Mouse (Mus musculus) thymus, postnatal 10 days (tissue): Measurements from ENCODE around the gene Acvr1b.

Experiments
- DNase-seq, 2 experiments: peaks; one replicate each; pipeline ENCODE4 v3.0.0; 2021; ENCODE audit warnings: low spot score in 2 of 2

The Acvr1b gene

DNA sequence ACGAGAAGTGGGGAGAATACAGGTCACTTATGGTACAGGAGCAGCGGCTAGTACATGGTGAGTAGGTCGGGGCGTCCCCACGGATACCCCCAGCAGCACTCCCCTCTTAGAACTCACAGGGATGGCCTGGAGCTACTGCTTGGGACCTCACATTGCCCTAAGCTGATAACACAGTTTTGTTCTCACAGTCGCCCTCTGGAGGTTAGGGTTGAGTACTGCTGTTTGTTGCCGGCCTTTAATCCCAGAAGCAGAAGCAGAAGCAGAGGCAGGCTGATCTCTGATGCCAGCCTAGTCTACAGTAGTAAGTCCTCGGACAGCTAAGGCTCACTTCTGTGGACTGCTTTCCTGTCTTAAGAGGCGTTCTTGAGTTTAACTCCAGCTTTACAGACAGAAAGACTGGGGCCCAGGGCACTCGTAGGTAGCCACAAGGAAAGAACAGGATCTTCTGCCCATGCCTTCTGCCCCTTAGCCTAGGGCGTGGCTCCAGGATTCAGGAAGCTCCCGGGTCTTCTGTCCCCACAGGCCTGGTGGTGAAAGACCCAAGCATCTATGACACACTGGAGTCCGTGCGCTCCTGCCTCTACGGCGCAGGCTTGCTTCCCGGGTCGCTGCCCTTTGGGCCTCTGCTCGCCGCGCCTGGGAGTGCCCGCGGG lies 57.3 kb downstream of the Acvr1b start:
- DNase-seq = no peak

DNA sequence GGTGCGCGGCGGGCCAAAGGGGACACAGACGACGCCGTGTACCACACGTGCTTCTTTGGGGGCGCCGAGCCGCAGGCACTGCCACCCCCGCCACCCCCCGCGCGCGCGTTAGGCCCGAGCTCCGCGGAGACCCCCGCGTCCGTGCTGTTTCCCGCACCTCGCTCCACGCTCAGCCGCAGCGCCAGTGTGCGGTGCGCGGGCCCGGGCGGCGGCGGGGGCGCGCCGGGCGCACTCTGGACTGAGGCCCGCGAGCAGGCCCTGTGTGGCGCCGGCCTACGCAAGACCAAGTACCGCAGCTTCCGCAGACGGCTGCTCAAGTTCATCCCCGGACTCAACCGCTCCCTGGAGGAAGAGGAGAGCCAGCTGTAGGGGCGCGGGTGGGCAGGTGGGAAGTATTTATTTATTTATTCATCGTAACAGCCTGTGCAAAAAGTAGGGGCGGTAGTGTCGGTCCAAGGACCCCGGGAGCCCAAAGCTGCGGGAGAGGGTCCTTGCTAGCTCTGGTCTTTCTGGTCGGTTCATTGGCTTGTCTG lies 57.8 kb downstream of the Acvr1b start:
- no peak for DNase-seq

DNA sequence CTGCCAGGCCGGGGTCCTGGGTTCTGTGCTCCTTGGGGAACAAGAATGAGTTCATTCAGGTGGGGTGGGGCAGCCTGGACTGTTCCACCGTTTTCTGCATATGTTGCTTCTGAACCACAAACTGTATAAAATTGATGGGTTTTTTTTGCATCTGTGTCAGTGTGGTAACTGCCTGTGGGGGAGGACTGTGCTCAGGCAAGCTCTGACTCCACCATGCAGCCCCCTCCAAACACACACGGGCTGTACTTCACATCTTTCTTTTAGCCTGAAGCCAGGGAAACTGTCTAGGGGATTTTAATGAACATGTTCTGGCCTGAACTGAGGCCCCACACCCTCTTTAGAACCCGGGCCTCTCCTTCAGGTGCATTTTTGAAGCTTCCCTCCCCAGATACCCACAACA lies 58.7 kb downstream of the Acvr1b start:
- DNase-seq = no peak

DNA sequence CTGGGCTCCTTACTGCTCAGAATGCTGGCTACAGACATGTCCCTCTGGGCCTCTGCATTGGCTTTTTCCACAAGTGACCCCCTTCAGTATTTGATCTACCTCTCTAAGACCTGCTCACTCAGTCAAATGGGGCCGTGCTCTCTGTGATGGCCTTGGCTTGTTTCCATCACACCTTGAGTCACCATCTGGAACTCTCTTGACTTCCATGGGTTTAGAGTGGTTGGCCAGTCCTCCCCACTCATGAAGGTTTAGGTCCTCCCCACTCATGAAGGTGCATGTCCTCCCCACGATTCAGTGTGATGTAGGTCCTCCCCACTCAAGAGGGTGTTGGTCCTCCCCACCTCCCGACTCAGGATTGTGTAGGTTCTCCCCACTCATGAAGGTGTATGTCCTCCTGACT lies 59.3 kb downstream of the Acvr1b start:
- no peak for DNase-seq

DNA sequence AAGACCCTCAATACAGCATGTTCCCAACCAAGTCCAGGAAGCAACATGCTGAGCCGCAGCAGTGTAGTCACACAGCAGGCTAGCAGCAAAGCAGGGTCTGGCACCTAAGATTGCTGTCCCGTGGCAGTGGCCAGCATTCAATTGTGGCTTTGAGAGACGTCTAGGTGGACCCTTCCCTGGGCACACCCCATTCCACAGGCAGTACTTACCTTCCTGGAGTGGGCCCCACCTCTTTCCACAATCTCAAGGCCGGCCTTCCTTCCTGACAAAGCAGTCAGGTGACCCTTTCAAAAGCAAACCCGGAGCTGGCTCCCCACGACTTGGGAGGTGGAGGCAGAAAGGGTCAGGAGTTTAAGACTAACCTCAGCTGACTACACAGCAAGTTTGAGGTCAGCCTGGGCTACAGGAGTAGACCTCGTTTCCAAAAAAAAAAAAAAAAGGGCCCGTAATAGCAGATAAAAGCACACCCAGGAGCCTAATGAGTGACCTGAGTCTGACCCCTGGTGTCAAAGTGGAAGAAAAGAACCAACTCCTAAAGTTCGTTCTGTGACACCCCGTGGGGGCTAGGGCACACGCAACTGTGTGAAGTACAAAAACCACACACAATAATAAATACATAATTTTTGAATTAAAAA lies 59.9 kb downstream of the Acvr1b start:
- DNase-seq = no peak

DNA sequence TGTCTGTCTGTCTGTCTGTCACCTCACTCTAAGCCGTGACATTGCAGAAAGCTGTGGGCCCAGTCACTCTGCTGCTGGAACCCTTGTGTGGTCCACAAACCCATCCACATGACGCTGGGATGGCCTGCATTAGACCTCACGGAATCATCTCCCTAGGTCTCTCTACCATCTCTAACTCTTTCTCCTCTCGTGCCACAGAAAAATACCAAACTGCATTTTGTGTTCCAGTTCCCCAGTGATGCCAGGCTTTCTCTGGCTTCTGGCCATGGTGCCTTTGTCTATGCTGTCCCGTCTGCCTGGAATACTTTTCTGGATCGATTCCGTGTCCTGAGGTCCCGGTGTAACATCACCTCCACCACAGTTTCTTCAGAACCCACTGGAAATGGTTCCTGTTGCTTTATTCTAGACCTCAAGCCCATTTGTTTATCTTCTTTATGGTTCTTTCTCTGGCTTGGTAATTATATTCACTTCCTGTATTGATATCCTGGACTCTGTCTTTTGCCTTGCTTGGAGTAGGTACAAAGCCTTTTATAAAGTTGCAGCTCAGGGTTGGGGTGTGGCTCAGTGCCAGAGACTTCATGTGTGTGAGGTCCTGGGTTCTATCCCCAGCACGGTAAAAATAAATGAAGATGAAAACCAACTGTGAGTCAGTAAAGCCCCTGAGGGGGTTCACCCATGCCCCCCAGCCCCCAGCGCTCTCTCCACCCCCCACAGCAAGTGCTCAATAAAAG lies 60.9 kb downstream of the Acvr1b start:
- DNase-seq = no peak

DNA sequence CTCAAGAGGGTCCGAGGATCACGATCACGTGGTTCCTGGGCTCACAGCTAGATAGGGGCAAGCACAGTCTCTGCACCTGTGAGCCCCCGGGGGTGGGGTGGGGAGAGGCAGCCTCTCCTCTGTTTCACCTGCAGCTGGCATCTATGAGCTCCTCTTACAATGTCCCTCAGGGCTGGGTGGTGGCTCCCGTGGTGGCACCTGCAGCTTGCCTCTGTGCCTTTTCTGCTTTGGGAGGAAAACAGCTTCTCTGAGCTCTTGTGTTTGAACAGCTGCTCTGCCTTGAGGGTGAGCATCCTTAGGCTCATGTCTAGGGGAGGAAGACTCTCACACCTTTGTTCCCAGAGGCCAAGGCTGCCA lies 61.5 kb downstream of the Acvr1b start:
- DNase-seq = peak; percentile 85 to 90

DNA sequence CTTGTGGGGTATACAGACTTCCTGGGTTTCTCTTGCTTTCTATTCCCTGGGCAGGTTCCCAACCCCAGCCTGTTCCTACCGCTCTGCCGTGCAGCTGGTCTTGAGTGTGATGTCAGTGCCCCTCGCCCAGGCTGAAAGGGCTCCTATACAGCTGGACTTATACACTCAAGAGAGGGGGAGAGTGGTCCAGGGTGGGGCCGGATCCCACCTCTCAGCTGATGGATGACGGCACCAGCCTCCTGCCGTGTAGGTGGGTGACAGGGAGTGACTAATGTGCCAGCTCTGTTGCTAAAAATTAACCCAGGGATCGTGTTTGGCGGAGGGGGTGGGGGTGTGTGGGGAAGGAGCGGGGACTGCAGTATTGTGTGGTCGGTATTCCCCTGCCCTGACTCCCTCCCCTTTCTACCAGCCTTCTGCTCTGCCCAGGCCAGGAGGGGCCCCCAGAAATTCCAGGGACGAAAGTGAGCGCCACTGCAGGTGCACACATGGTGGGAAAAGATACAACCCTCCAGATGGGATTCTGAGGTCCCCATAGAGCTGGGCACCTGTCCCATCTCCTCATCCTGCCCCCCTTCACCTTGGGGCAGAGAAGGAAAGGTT lies 62.0 kb downstream of the Acvr1b start:
- DNase-seq = no peak

DNA sequence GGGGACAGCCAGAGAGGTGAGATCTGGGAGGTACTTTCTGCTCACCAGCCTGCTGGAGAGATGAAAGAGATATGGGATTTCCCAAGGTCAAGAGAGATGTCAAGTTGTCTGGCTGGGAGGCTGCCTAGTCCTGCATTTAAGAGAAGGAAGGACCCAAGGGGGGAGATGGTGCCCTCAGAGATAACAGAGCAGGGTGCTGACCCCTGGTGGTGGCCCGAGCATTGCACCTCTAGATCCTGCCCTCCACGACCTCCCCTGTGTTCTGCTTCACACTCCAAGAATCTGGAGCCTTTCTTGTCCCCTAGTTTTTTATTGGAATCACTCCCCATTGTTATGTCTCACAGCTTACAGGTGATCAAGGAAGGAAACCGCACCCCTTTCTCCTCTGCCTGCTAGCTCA lies 63.0 kb downstream of the Acvr1b start:
- DNase-seq = peak in 1 of 2 experiments; percentile 80

DNA sequence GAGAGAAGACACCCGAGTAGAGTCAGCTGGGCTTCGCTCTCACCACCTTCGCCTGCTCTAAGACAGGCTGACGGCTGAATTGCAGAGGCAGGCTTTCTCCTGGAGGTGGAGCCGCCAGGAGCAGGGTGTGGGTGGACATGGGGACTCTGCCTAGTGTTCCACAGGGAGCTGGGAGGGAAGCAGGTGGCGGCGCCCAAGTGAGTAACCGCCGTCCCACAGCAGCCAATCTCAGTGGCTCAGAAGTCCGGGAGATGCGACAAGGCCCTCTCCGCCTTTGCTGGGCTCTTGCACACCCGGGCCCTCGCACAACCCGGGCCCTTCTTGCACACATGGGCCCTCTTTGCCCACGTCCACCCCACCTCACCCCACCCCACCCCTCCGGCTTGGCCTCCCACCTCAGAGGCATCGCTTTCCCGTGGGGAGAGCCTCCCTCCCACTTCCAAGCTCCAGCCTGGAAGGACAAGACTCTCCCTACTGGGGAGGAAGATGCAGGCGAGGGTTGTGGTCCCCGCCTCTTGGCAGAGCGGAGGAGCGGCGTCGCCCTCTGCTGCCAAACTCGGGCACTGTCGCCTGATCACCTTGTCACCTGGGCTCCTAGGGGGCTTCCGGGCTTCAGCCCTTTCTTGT lies 65.1 kb downstream of the Acvr1b start:
- peak; percentile 72 to 85 for DNase-seq

DNA sequence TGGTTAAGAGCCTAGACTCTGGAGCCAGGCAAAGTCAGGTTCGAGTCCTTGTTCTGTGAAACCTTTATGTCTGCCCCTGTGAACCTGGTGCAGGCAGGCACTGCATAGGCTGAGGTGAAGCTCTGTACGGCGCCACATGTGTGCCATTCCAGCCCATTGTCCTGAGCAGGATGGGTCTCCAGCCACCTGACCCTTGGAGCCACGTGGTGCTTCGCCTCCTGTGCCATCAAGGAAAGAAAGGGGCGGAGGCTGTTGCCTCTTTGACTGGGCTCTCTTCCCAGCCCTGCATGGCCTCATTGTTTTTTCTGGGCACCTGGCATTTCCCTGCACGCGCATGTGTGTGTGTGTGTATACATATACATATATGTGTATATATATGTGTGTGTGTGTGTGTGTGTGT lies 66.0 kb downstream of the Acvr1b start:
- no peak for DNase-seq

DNA sequence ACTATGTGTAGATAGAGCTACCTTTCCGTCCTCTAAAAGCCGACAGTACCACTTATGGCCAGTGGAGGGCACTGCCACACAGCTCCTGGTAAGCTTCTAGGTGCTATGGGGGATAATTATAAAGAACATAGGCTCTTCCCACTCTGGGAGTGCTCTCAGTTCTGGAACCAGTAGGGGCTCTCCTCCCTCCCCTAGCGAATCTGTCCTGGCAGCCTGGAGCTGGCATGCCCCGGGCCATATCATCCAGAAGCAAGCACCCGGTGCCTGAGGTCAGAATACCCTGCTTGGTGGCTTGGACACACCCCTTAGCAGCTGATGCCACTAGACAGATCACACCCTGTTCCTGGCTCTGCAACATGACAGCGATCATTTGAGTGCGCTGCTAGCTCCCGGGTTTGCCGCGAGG lies 66.9 kb downstream of the Acvr1b start:
- DNase-seq = peak; percentile 80 to 83

DNA sequence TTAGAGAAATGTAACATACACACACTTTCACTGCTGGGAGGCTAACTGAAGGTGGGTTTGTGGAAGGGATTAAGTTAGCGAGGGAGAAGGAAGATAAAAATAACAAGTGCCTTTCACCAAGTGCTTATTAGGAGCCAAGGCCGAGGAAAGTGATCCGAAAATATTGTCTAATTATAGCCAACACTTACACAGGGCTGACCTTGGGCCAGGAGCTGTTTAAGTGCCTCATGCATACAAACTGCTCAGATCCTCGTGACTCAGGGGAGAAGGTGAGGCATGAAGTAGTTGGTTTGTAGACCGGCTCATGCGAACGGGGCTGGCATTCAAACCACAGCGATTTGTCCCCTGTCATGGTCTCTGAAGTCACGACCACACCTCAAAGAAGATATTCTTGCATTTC lies 67.4 kb downstream of the Acvr1b start:
- DNase-seq = no peak

DNA sequence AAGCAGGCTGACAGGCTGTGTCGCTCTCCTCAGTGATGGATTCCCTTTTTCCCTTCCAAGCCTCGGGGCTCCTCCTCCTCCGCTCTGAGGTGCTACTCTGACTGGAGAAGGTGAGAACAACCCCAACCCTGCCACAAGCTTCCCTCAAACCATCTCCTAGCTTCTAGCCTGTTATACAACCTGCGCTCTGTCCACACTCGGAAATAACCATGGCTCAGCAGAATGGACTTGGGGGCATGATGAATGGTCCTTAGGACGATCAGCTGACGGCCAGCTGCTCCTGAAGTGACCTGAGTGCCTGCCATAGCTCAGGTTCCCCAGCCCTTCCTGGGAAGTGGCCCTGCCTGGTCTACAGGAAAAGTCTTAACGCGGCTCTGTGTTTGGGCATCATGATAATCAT lies 68.0 kb downstream of the Acvr1b start:
- DNase-seq = no peak

DNA sequence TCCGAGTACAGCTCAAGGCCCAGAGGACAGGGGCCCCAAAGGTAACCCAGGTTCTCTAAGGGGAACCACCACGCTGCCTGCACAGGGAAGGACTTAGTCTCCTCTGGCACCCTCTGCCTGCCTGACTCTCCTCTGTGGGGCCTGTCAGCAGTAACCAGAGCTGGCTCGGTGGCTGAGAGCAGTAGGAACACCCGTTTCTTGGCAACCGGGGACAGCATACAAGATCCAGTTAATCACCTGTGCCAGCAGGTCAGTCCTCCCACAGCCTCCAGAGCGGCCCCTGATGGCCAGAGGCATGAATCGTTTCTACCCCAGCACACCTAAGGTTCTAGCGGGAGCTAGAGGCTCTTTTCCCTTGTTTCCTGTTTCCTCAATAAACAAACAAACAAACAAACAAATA lies 68.8 kb downstream of the Acvr1b start:
- DNase-seq = no peak

DNA sequence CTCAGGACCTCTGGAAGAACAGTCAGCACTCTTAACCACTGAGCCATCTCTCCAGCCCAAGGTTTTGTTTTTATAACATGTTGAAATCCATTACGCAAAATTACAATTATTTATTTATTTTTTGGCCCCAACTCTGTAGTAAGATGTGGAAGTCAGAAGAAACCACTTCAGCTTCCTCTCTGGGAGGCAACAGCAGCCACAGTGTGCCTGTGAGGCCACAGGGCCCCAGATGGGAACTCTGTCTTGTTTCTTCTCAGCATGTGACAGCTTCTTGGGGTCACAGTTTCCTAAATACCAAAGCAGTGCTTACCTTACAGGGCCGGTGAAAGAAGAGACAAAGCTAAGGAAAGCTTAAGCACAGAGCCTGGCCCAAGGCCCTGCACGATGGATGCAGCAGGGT lies 70.1 kb downstream of the Acvr1b start:
- DNase-seq = no peak

DNA sequence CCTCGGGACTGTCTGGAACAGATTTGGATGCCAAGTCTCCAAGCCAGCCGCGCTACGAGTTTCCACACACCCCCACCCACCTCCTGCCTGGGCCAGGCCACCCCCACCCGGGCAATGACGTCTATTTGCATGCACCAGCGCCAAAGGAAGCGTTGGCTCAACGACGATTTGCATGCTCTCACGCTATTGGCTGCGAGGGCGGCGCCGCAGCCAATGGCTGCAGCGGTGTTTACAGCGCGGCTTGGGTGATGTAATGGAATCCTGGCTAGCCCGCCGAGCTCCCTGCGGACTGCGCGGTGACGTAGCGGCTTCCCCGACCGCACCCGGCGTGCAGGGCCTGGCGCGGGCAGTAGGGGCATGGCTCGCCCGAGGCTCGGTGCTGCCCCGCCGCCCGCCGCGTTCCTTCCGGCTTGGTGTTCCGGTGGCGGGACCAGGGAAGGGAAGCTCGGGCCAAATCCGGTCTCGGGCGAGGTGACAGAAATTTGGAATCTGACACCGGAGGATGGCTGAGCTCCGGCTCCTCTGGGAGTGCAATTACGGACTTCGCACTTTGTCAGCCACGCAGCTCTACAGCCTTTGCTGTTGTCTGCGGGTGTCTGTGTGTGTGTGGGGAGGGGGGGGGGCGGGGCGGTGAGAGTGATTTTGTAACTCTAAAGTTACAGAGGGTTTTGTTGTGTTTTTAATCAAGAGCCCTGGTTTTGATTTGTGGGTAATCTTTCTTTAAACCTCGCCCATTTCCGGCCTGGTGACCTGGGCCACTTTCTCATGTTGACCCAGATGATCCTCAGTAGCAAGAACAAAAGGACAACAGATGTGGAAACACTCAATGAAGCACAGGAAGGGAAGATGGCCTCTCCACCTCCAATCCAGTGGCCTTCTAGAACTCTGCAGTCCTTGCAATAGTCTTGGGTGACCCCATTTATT lies 72.6 kb downstream of the Acvr1b start:
- peak; percentile 94 to 96 for DNase-seq

DNA sequence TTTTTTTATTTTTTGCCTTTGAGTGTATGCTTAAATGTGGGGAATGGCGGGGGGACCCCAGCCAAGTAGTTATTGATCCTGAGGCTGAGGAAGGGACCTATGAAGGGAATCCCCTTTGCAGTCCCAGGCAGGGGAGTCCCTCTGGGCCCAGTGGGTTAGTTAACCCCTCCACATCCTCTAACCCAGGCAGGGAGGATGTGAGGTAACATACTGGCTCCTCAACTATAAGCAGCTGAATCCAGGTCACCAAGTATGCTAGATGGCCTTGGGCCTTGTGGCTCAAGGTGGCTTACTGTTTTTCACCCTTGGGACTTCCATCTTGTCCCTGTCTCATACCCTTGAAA lies 73.3 kb downstream of the Acvr1b start:
- DNase-seq = no peak

DNA sequence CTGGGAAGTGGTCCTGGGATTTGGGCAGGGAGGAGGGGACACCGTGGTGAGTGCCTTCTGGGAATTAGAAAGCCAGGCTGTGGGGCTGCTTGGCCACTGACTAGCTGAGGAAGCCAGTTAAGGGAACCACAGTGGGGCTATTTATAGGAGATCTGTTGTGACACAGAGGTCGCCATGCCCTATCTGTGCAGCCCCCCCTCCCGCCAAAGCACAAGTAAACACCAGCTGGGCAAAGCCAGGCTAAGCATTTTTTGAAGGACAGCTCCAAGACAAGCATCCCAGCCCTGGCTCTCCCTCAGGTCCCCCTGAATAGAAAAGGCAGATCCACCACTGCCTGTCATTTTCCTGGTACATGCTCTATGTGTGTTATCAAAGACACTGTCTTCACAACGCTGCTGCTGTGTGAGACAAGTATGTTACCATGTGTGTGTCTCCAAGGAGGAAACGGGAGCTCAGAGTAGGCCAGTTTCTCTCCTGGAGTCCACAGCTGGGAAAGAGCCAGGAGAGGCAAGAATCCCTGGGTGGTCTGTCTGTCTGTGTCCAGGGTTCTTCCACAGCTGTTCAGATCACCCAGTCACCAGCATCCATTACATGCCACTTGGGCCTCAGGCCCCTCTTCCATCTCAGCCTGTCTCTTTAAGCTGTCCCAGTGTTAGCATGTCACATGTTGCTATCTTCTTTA lies 74.3 kb downstream of the Acvr1b start:
- no peak for DNase-seq

DNA sequence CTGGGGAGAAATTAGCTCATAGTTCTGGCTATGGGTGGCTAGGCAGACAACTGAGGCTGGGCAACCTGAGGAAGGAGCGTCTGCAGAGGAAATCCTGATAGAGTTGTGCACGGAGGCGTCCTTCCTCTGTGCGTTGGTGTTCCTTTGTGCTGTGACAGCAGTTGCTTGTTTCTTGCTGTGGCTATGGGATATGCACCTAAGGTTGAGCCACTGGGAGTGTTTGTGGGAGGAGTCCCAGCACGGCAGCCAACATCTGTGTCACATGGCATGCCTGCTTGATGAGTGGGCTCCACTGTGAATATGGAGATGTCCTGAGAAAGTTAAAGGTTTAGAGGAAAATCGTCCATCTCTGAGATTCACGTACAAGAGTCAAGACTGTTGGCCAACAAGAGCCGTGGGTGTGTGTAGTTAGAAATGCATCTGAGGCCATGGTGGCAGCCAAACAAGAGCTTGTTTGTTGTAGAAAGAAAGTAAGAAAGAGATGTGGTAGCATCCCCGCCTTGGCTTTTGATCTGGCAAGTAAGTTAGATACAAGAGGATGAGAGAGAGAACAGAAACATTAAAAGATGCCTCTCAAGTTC lies 76.4 kb downstream of the Acvr1b start:
- DNase-seq = no peak
